Mouse (Mus musculus): ENCODE results near the gene F3.

DNA sequence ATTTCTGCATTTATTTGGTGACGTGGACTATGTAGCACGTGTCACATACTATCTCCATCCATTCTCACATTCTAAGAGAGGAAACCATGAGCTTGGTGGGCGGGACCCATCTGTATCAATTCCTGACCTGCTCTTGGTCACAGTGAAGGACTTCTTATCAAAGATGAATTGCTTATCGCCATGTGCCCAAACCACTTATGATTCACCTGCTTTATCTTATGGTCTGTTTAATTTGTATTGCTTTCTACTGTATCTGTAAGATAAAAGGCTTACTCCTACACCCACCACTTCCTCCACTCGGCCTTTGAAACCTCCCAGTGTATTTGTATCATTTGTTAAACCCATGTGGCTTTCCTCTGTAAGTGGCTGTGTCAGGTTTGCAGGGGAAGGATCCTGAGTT, 34.3 kb upstream of the F3 start:
- TF ChIP-seq CTCF (IDR thresholded peaks at IDR 0.05; ENCODE audit: low read depth, low read length) (no peak), EP300 (IDR thresholded peaks at IDR 0.05; ENCODE audit: insufficient read depth, low read depth, low read length) (no peak)

All from ES-Bruce4 (cell line).